Mouse (Mus musculus): ENCODE measurements around the gene Zcchc14. TPM values are rescaled to one million over a fixed set of nuclear protein-coding genes. Genes with fewer than 3 reads are reported as not detected.

Gene Zcchc14
- polyA plus RNA-seq, 1 experiment from 2014 or later, result 27.6 TPM

DNA sequence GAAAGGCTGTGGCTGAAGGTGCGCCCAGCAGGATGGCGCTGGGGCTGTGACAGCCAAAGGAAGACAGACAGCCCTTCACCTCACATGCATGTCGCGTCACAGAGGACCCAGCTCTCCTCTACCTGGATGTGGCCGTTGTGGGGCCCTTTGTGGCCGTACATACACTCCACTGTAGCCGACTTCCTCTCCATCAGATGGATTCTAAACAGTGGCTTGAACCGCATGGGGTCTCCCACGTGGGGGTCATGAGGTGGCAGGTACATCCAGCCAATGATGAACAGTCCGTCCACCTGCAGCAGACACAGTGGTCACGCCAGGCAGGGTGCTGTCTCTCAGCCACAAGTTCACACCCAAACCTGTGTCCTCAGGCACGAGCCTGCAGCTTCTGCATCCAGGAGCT lies 92.9 kb downstream of the Zcchc14 start:
- Histone ChIP-seq H3K4me2 (replicated peaks) (no peak overlapping the region), H3K27me3 (no peaks in the 10 kb centered on the region), H3K4me1 (replicated peaks) (no peaks in the 10 kb centered on the region), H3K9me3 (no peaks in the 10 kb centered on the region), H3K36me3 (peaks cover 53% of the 10 kb centered on the region), H3K4me3 (replicated peaks) (no peak overlapping the region), H3K27ac (no peak overlapping the region), H3K9ac (replicated peaks) (no peak overlapping the region)
- ATAC-seq, result no peak
- WGBS, result 92% methylated on average over 12 of the region's 12 CpGs

- H3K4me3 ChIP-seq (replicated peaks), result no peak overlapping the region
- no peak overlapping the region for H3K4me2 ChIP-seq (replicated peaks)
- peaks cover 63% of the 10 kb centered on the region for H3K36me3 ChIP-seq
- no peaks in the 10 kb centered on the region for H3K4me1 ChIP-seq (replicated peaks)
- H3K27ac ChIP-seq, result no peak overlapping the region
- WGBS, result 92% methylated on average over 16 of the region's 16 CpGs
- no peak for ATAC-seq
- no peaks in the 10 kb centered on the region for H3K9me3 ChIP-seq
- H3K9ac ChIP-seq (replicated peaks), result no peak overlapping the region
- no peaks in the 10 kb centered on the region for H3K27me3 ChIP-seq
Observed at GRCm38 (mm10) chr8:121558538-121558937, 94.2 kb downstream of the Zcchc14 start.

- 95% methylated on average over 11 of the region's 11 CpGs for whole genome bisulfite sequencing
- no peak overlapping the region for H3K27ac ChIP-seq
- H3K9me3 ChIP-seq, result no peaks in the 10 kb centered on the region
- no peak overlapping the region for H3K4me3 ChIP-seq (replicated peaks)
- no peak overlapping the region for H3K4me2 ChIP-seq (replicated peaks)
- H3K27me3 ChIP-seq, result no peaks in the 10 kb centered on the region
- H3K36me3 ChIP-seq, result peaks cover 68% of the 10 kb centered on the region
- ATAC-seq, result no peak
- H3K9ac ChIP-seq (replicated peaks), result no peak overlapping the region
- no peaks in the 10 kb centered on the region for H3K4me1 ChIP-seq (replicated peaks)
Observed at GRCm38 (mm10) chr8:121557746-121558145, 95.0 kb downstream of the Zcchc14 start.

DNA sequence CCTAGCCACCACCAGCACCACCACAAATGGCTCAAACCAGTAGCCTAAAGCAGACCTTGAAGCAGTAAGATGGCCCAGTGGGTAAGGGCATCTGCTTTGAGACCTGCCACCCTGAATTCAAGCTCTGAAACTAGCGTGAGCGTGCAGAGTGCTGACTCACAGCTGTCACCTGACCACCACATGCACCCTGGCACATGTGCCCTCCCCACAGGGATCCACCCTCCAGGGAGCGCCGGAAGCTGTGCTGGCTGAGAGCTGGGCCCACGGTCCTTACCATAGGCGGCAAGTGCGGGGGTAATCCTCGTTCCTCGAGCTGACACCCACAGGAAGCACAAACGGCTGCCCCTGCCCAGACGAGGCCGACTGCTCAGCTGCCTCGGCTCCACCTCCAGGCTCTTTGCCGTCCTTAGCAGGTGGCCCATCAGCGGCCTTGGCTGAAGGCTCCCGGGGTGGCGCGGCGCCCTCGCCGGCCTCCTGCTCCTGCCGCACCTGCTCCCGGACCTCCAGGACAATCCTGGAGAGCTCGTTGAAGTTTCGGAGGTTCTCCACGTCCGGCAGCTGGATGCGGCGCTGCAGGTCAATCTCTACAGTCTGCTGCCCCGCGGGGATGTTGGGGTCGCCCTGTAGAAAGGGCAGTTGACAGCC lies 98.7 kb downstream of the Zcchc14 start:
- no peak for ATAC-seq

DNA sequence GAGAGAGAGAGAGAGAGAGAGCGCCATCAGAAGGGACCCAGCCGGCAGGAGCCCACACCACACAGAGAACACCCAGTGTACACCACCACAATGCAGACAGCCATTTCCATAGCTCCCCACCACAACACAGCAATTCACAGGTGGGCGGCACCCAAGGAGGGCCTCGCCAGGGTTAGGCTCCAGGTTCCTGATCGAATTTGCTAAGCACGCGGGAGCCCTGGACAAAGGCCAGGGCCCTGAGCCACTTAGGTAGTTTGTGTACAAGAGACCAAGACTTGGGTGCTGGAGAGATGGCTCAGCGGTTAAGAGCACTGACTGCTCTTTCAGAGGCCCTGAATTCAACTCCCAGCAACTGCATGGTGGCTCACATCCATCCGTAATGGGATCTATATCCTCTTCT lies 100.2 kb downstream of the Zcchc14 start:
- no peak overlapping the region for H3K4me2 ChIP-seq (replicated peaks)
- 92% methylated on average over 9 of the region's 9 CpGs for WGBS

More for the DNA sequence above, 98.7 kb downstream of the Zcchc14 start:
- H3K9me3 ChIP-seq, result no peaks in the 10 kb centered on the region
- no peak overlapping the region for H3K4me3 ChIP-seq (replicated peaks)
- no peak overlapping the region for H3K27ac ChIP-seq
- 93% methylated on average over 32 of the region's 32 CpGs for WGBS
- no peak overlapping the region for H3K4me2 ChIP-seq (replicated peaks)
- H3K36me3 ChIP-seq, result peaks cover 87% of the 10 kb centered on the region
- no peaks in the 10 kb centered on the region for H3K27me3 ChIP-seq
- H3K4me1 ChIP-seq (replicated peaks), result no peaks in the 10 kb centered on the region
- H3K9ac ChIP-seq (replicated peaks), result no peak overlapping the region

GRCm38 (mm10) chr8:121551065-121551985 lies 101.4 kb downstream of the Zcchc14 start:
- H3K4me2 ChIP-seq (replicated peaks), result no peak overlapping the region
- H3K27ac ChIP-seq, result no peak overlapping the region
- no peaks in the 10 kb centered on the region for H3K27me3 ChIP-seq
- no peaks in the 10 kb centered on the region for H3K9me3 ChIP-seq
- ATAC-seq, result no peak
- H3K9ac ChIP-seq (replicated peaks), result no peak overlapping the region
- H3K4me3 ChIP-seq (replicated peaks), result no peak overlapping the region
- H3K4me1 ChIP-seq (replicated peaks), result no peaks in the 10 kb centered on the region
- 61% methylated on average over 24 of the region's 24 CpGs for WGBS
- H3K36me3 ChIP-seq, result peaks cover 66% of the 10 kb centered on the region

More for the DNA sequence above, 100.2 kb downstream of the Zcchc14 start:
- H3K27ac ChIP-seq, result no peak overlapping the region
- H3K9ac ChIP-seq (replicated peaks), result no peak overlapping the region
- H3K4me1 ChIP-seq (replicated peaks), result no peaks in the 10 kb centered on the region
- ATAC-seq, result no peak
- peaks cover 72% of the 10 kb centered on the region for H3K36me3 ChIP-seq
- H3K27me3 ChIP-seq, result no peaks in the 10 kb centered on the region
- no peaks in the 10 kb centered on the region for H3K9me3 ChIP-seq
- H3K4me3 ChIP-seq (replicated peaks), result no peak overlapping the region

- Histone ChIP-seq H3K27ac (no peak overlapping the region), H3K27me3 (no peaks in the 10 kb centered on the region), H3K4me1 (replicated peaks) (no peaks in the 10 kb centered on the region), H3K9me3 (no peaks in the 10 kb centered on the region), H3K4me2 (replicated peaks) (no peak overlapping the region), H3K36me3 (peaks cover 57% of the 10 kb centered on the region), H3K9ac (replicated peaks) (no peak overlapping the region), H3K4me3 (replicated peaks) (no peak overlapping the region)
- 91% methylated on average over 6 of the region's 6 CpGs for WGBS
- ATAC-seq, result no peak
Observed at GRCm38 (mm10) chr8:121550056-121550455, 102.6 kb downstream of the Zcchc14 start.

Other genes starting within 250 kb of the Zcchc14 start
- gene 1700018B08Rik, start 108.6 kb downstream of the Zcchc14 start, polyA plus RNA-seq (2015; fragmentation: Nextera tagmentation; extraction: Ambion mirVana), result not detected in 2 replicates
- 21.3 and 22.9 TPM in 2 replicates for gene Fbxo31, start 74.1 kb downstream of the Zcchc14 start, polyA plus RNA-seq (2015; fragmentation: Nextera tagmentation; extraction: Ambion mirVana)
- gene Map1lc3b, start 62.5 kb downstream of the Zcchc14 start, polyA plus RNA-seq (2015; fragmentation: Nextera tagmentation; extraction: Ambion mirVana), result 364 and 371 TPM in 2 replicates
- gene Jph3, start 76.7 kb upstream of the Zcchc14 start, polyA plus RNA-seq (2015; fragmentation: Nextera tagmentation; extraction: Ambion mirVana), result 62.3 and 65.4 TPM in 2 replicates
- 45.5 and 45.7 TPM in 2 replicates for gene Klhdc4, start 176.7 kb upstream of the Zcchc14 start, polyA plus RNA-seq (2015; fragmentation: Nextera tagmentation; extraction: Ambion mirVana)

Measured in midbrain, embryonic 13.5 days (tissue).